Mouse (Mus musculus): Measurements from ENCODE around the gene Cygb.

Cygb gene

GRCm38 (mm10) chr11:116654255-116654821, at the start of gene Cygb:
Gene Cygb, minus strand, starts transcription at chr11:116654313.
- DNase-seq (ENCODE audit: extremely low spot score, low spot score), result peak; percentile 55

- DNase-seq (ENCODE audit: extremely low spot score, low spot score), result no peak
Observed at GRCm38 (mm10) chr11:116701377-116701841, 47.3 kb upstream of the Cygb start.

- DNase-seq (ENCODE audit: extremely low spot score, low spot score), result no peak
Observed at GRCm38 (mm10) chr11:116697521-116697920, 43.4 kb upstream of the Cygb start.

GRCm38 (mm10) chr11:116696426-116696825, 42.3 kb upstream of the Cygb start:
- no peak for DNase-seq (ENCODE audit: extremely low spot score, low spot score)

GRCm38 (mm10) chr11:116695194-116695880, 41.2 kb upstream of the Cygb start:
- no peak for DNase-seq (ENCODE audit: extremely low spot score, low spot score)

GRCm38 (mm10) chr11:116694250-116695193, 40.4 kb upstream of the Cygb start:
- DNase-seq (ENCODE audit: extremely low spot score, low spot score), result peak; percentile 49

- no peak for DNase-seq (ENCODE audit: extremely low spot score, low spot score)
Observed at GRCm38 (mm10) chr11:116693899-116694249, 39.8 kb upstream of the Cygb start.

- DNase-seq (ENCODE audit: extremely low spot score, low spot score), result no peak
Observed at GRCm38 (mm10) chr11:116690701-116691575, 36.8 kb upstream of the Cygb start.

- DNase-seq (ENCODE audit: extremely low spot score, low spot score), result no peak
Observed at GRCm38 (mm10) chr11:116689622-116690021, 35.5 kb upstream of the Cygb start.

- DNase-seq (ENCODE audit: extremely low spot score, low spot score), result no peak
Observed at GRCm38 (mm10) chr11:116687897-116688296, 33.8 kb upstream of the Cygb start.

- DNase-seq (ENCODE audit: extremely low spot score, low spot score), result no peak
Observed at GRCm38 (mm10) chr11:116685729-116686128, 31.6 kb upstream of the Cygb start.

GRCm38 (mm10) chr11:116683777-116684176, 29.7 kb upstream of the Cygb start:
- no peak for DNase-seq (ENCODE audit: extremely low spot score, low spot score)

GRCm38 (mm10) chr11:116682501-116683144, 28.5 kb upstream of the Cygb start:
- no peak for DNase-seq (ENCODE audit: extremely low spot score, low spot score)

- no peak for DNase-seq (ENCODE audit: extremely low spot score, low spot score)
Observed at GRCm38 (mm10) chr11:116681147-116681546, 27.0 kb upstream of the Cygb start.

GRCm38 (mm10) chr11:116680321-116681091, 26.4 kb upstream of the Cygb start:
- no peak for DNase-seq (ENCODE audit: extremely low spot score, low spot score)

GRCm38 (mm10) chr11:116679148-116679547, 25.0 kb upstream of the Cygb start:
- DNase-seq (ENCODE audit: extremely low spot score, low spot score), result no peak

- no peak for DNase-seq (ENCODE audit: extremely low spot score, low spot score)
Observed at GRCm38 (mm10) chr11:116677711-116678441, 23.8 kb upstream of the Cygb start.

- DNase-seq (ENCODE audit: extremely low spot score, low spot score), result no peak
Observed at GRCm38 (mm10) chr11:116676175-116676976, 22.3 kb upstream of the Cygb start.

Measured in neural tube, embryonic 10.5 days (tissue).